Mouse (Mus musculus): ENCODE measurements at regions not wholly inside any gene's neighbourhood (a gene's known extent, or its start where the extent isn't known, plus 50 kb on each side); places are given as distances from the start of the nearest gene placed in this dataset.

DNA sequence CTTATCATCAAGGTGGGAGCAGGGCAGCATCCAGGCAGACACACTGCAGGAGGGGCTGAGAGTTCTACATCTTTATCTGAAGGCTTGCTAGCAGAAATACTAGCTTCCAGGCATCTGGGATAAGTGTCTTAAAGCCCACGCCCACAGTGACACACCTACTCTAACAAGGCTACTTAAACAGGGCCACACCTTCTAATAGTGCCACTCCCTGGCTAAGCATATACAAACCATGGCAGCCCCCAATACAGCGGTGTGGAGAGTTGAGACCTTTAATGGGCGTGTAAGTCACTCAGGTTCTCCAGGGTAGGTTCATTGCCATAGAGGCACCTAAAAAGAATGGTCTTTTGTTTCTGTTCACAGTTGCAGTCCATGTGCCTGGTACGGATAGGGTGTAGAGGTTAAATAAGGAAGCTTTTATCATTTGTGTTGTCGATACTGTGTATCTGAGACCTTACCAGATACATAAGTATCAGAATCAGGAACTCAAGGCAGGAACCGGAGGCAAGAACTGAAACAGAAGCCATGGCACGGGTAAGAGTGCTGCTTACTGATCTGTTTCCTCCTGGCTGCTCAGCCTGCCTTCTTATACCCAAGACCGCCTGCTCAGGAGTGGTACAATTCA, 69.0 kb upstream of the Atrnl1 start:
- no peak for DNase-seq

DNA sequence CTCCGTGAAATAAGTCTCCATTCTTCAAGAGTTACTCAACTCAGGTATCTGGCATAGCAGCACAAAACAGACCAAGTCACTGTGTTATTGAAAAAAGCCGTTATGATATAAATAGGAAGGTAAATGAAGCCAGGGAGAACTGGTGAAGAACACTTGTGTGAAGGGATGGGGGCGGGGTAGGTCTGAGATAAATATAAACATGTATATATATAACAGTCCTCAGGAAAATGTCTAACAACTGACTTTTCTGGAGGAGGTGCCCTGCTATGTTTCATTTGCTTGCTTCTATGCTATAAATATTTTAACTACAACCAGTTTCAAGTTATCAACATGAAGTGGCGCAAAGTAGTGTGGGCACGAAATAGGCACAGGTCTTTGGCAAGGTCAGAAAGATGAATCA, 68.3 kb upstream of the Atrnl1 start:
- DNase-seq = no peak

- peak; percentile 23 for DNase-seq
Observed at GRCm38 (mm10) chr19:57543681-57544214, 67.1 kb upstream of the Atrnl1 start.

- DNase-seq = no peak
Observed at GRCm38 (mm10) chr19:57544229-57544879, 66.5 kb upstream of the Atrnl1 start.

DNA sequence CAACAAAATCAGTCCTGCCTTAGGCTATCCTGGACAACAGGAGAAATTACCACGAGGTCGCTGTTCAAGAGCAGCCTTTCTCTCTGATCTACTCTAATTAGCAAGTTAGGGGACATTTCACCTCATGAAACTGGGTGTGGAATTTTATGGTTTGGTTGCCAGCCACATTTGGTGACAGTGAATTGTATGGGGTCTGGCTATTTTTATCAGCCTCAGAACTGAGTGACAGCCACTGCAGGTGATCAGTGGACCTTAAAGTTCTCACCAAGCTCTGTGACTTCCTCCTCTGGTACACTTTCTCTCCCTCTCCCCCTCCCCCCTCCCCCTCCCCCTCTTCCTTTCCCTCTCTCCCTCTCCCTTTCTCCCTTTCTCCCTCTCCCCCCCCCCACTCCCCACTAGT, 65.8 kb upstream of the Atrnl1 start:
- no peak for DNase-seq

DNA sequence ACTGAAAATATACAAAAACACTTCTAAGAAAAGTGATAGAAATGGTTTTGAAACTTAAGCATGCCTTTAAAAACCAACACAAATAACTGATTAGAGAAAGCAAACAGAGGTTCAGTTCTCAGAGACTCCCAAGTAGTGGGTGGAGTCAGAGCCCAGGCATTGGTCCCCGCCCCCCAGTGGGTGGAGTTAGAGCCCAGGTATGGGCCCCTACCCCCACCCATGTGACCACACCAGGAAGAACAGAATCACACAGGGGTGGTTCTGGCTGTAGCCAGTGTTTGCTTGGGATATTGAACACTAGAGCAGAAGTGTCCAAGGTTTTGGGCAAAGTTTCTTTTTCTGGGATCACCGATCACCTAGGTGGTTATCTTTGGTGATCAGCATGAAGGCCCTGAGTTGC, 64.8 kb upstream of the Atrnl1 start:
- DNase-seq = no peak

DNA sequence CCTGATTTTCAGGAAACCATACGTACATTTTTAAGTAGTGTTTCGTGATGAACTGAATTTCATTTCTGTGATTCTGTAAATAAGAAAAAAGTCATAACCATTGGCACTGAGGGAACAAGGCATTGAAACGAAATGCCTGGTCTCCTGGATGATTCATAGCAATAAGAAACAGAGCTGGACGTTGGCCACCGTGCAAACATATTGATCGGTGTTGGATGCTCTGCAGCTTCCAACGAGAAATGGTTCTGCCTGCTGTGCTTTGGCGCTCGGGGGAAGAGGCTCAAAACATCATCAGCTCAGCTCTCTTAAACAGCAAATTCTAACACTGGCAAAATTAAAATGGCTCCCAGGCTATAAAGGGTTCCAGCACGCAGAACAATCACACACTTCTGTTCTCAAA, 64.3 kb upstream of the Atrnl1 start:
- DNase-seq = no peak

- DNase-seq = no peak
Observed at GRCm38 (mm10) chr19:57548093-57548492, 62.7 kb upstream of the Atrnl1 start.

DNA sequence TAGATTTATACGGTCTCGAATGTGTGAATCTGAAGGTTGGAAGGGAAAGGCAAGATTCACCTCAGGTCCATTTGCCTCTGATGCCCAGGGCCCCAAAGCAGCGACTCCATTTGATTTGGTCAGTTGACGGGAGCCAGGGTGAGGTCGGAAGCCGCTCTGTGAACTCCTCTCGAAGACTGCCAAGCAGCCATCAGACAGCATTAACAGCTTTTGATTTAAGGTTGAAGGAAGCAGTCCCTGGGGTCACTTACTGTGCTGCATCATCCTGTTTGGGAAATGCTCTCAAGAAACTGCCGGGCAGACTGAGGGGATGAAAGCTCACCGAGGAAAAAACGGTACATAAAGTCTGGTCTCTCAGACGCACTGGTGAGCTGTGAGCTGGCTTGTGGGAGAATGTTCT, 62.2 kb upstream of the Atrnl1 start:
- DNase-seq = no peak

GRCm38 (mm10) chr19:57552964-57553740, 57.7 kb upstream of the Atrnl1 start:
- DNase-seq = no peak

DNA sequence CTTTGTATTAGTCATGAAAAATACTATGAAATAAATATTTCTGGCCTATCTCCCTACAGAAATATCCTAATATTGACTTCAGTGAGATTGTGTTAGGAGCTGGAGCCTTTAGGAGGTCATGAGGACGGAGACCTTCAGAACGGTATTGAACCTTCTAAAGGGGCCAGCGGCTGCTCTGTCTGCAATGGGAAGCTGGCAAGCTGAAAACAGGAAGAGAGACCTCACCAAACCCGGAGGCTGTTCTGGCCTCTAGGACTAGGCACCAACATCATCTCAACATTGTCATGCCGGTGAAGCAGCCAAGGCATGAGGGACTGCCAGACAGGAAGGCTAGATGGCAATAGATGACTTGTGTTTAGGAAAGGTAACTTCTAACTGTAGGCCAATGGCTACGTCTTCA, 56.7 kb upstream of the Atrnl1 start:
- no peak for DNase-seq

- no peak for DNase-seq
Observed at GRCm38 (mm10) chr19:57555313-57555712, 55.5 kb upstream of the Atrnl1 start.

- no peak for DNase-seq
Observed at GRCm38 (mm10) chr19:57558420-57558967, 52.3 kb upstream of the Atrnl1 start.

DNA sequence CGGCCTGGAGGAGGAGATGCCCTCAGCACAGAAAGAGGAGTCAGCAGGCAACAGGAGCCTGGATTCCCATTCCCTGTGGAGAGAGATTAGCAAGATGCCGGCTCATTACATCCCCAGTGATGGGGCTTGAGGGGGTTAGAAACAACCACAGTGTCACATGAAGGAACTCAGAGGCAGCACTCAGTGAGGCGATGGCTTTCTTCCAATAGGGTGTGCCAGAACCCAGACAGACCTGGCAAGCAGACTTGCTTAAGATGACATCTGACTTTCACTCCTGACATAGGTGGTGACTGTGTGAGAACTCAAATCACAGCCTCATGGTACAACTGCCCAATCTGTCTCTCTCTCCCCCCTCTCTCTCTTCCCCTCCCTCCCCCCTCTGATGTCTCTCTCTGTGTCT, 50.1 kb upstream of the Atrnl1 start:
- DNase-seq = peak; percentile 10
